Mouse (Mus musculus) C2C12 (cell line): ENCODE measurements around the gene Rgs3. TPM values are rescaled to one million over a fixed set of nuclear protein-coding genes. Genes with fewer than 3 reads are reported as not detected.

Experiments
- H3K27me3 ChIP-seq: one replicate; pipeline ENCODE4 v1.6.1; 2011; ENCODE audit not compliant: control insufficient read depth, insufficient read depth, insufficient read length
- H3K36me3 ChIP-seq: one replicate; pipeline ENCODE4 v1.6.1; 2011; ENCODE audit not compliant: control insufficient read depth, insufficient read depth
- H3K4me3 ChIP-seq: one replicate; pipeline ENCODE4 v1.5.1; 2011; ENCODE audit warnings: mild to moderate bottlenecking, control low read depth; ENCODE audit not compliant: poor library complexity, insufficient read depth, severe bottlenecking
- H3K79me2 ChIP-seq: one replicate; pipeline ENCODE4 v1.6.1; 2011; ENCODE audit not compliant: control insufficient read depth, insufficient read depth
- H3K79me3 ChIP-seq: one replicate; pipeline ENCODE4 v1.6.1; 2011; ENCODE audit warnings: low read depth, control low read depth
- H3ac ChIP-seq: one replicate; pipeline ENCODE3; 2011; ENCODE audit warnings: low read depth; ENCODE audit not compliant: control insufficient read depth, insufficient read length
- CEBPB ChIP-seq: IDR thresholded peaks from one replicate; pipeline ENCODE4 v1.6.1; 2011; ENCODE audit warnings: low read depth, mild to moderate bottlenecking, control low read depth, moderate library complexity
- CTCF ChIP-seq: IDR thresholded peaks from one replicate; pipeline ENCODE4 v1.5.1; 2011; ENCODE audit not compliant: control insufficient read depth, insufficient read depth, insufficient read length
- FOSL1 ChIP-seq: IDR thresholded peaks from one replicate; pipeline ENCODE4 v1.8.0; 2011; ENCODE audit warnings: mild to moderate bottlenecking, low read length; ENCODE audit not compliant: poor library complexity, insufficient read depth, severe bottlenecking
- MAX ChIP-seq: IDR thresholded peaks from one replicate; pipeline ENCODE4 v1.6.1; 2011; ENCODE audit warnings: mild to moderate bottlenecking, control low read depth
- MYOD1 ChIP-seq: IDR thresholded peaks from one replicate; pipeline ENCODE4 v1.6.1; 2011; ENCODE audit warnings: low read depth; ENCODE audit not compliant: control insufficient read depth, insufficient read length
- MYOG ChIP-seq: IDR thresholded peaks from one replicate; pipeline ENCODE4 v1.6.1; 2011; ENCODE audit not compliant: control insufficient read depth, insufficient read length; ENCODE audit errors: extremely low read depth
- USF1 ChIP-seq: IDR thresholded peaks from one replicate; pipeline ENCODE4 v1.6.1; 2011; ENCODE audit warnings: low read depth, mild to moderate bottlenecking, control low read depth, moderate library complexity
- long read RNA-seq, 2 experiments: library from polyadenylated mRNA; unstranded; transcript quantifications; one replicate each; pipeline ENCODE4 v2.0.0; 2019 to 2020
- polyA plus RNA-seq: library from polyadenylated mRNA; unstranded; fragments of >200 nt; fragmentation: generic; extraction: Trizol; gene quantifications from one replicate; pipeline ENCODE4 v1.2.1, GENCODE M21; 2012; ENCODE audit warnings: missing spikeins

Rgs3 gene
- polyA plus RNA-seq, result 49.8 TPM
- long read RNA-seq, experiment 1, transcript Rgs3-207 (5 exons, 1,719 nt), result major isoform, 10 of 30 reads
- long read RNA-seq, experiment 1, partial matches to known transcripts, result 8 of 30 reads
- long read RNA-seq, experiment 1, other reads (novel, unspliced or antisense), result 11 of 30 reads
- long read RNA-seq, experiment 2, transcript Rgs3-207 (5 exons, 1,719 nt), result major isoform, 26 of 63 reads
- long read RNA-seq, experiment 2, transcript Rgs3-204 (7 exons, 2,752 nt), result minor isoform, 13 of 63 reads
- long read RNA-seq, experiment 2, partial matches to known transcripts, result 11 of 63 reads
- long read RNA-seq, experiment 2, other reads (novel, unspliced or antisense), result 13 of 63 reads

DNA sequence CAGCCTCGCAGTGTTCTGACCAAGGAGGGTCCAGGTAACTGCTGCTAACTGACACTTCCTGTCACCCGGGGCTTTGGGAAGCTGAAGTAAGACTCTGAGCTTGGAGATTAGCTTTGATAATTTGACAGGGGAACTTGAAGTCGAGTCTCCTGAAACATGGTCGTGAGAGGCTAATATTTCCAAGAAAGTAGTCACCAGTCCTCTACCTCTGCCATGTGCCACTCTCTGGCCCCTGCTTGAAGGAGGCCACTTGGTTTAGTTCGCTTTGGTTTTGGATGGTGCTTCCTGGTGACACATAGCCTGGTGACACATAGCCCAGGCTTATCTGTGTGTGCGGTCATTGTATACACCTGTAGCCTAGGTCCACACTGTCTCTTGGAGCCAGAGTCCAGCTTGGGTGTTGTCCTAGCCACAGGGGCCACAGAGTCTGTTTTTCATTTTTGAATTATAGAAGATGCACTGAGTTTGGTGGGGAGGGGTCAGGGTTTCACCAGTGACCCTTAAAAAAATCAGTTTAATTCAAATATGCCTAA is at the start of gene Rgs3:
Gene Rgs3, plus strand, starts transcription at position 51 of the 533 bp plus-strand sequence.
- Histone ChIP-seq H3ac (no peak within 1 kb of the TSS), H3K79me3 (no peaks in the 10 kb centered on the region), H3K4me3 (no peak within 1 kb of the TSS), H3K27me3 (no peaks in the 10 kb centered on the region), H3K79me2 (no peaks in the 10 kb centered on the region), H3K36me3 (no peaks in the 10 kb centered on the region)
- TF ChIP-seq FOSL1, result no peak
- TF ChIP-seq MYOD1, result no peak
- TF ChIP-seq CTCF, result no peak
- no peak for TF ChIP-seq MYOG
- no peak for TF ChIP-seq USF1
- TF ChIP-seq MAX, result no peak
- no peak for TF ChIP-seq CEBPB

- Histone ChIP-seq H3K27me3 (no peaks in the 10 kb centered on the region), H3K79me2 (no peaks in the 10 kb centered on the region), H3ac (no peak overlapping the region), H3K36me3 (peaks cover 71% of the 10 kb centered on the region), H3K4me3 (no peak overlapping the region), H3K79me3 (no peaks in the 10 kb centered on the region)
- TF ChIP-seq CEBPB (no peak), MYOG (no peak), MAX (no peak), MYOD1 (no peak), CTCF (no peak), FOSL1 (no peak)
These were observed 49.7 kb upstream of the Rgs3 start for GRCm38 (mm10) chr4:62509946-62510345.

GRCm38 (mm10) chr4:62513998-62514506 is 45.6 kb upstream of the Rgs3 start:
- Histone ChIP-seq H3K27me3 (no peaks in the 10 kb centered on the region), H3K79me2 (peaks cover 19% of the 10 kb centered on the region), H3K4me3 (no peak overlapping the region), H3ac (no peak overlapping the region), H3K36me3 (peaks cover 51% of the 10 kb centered on the region), H3K79me3 (no peaks in the 10 kb centered on the region)
- no peak for TF ChIP-seq MYOD1
- no peak for TF ChIP-seq FOSL1
- no peak for TF ChIP-seq MYOG
- TF ChIP-seq USF1, result no peak
- TF ChIP-seq CEBPB, result no peak
- TF ChIP-seq CTCF, result no peak
- no peak for TF ChIP-seq MAX

DNA sequence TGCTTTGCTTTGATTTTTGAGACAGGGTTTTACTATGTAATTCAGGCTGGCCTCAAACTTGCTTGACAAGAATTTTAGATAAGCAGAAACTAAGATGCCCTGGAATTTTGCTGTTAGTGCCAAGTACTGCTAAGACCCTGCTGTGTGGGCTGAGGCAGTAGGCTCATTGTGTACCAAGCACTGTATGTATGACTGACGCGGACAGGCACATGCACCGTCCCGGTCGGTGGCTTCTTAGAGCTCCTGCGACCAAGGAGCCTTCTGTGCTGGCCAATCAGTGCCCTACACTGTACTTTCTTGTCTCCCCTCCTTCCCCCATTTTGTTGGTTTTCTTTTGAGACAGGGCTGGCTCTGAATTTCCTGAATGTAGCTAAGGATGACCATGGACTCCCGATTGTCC is 44.7 kb upstream of the Rgs3 start:
- TF ChIP-seq USF1, result no peak
- no peak for TF ChIP-seq CEBPB
- TF ChIP-seq FOSL1, result no peak
- no peak for TF ChIP-seq MYOD1
- TF ChIP-seq MAX, result no peak
- TF ChIP-seq CTCF, result no peak
- TF ChIP-seq MYOG, result no peak
- H3K79me3 ChIP-seq, result no peaks in the 10 kb centered on the region
- peaks cover 41% of the 10 kb centered on the region for H3K36me3 ChIP-seq
- H3ac ChIP-seq, result no peak overlapping the region
- H3K79me2 ChIP-seq, result peaks cover 27% of the 10 kb centered on the region
- no peak overlapping the region for H3K4me3 ChIP-seq
- no peaks in the 10 kb centered on the region for H3K27me3 ChIP-seq

GRCm38 (mm10) chr4:62515490-62515889 is 44.2 kb upstream of the Rgs3 start:
- TF ChIP-seq MYOD1, result no peak
- TF ChIP-seq FOSL1, result no peak
- no peak for TF ChIP-seq MAX
- no peak for TF ChIP-seq MYOG
- TF ChIP-seq CEBPB, result no peak
- no peak for TF ChIP-seq USF1
- TF ChIP-seq CTCF, result no peak
- peaks cover 27% of the 10 kb centered on the region for H3K79me2 ChIP-seq
- peaks cover 36% of the 10 kb centered on the region for H3K36me3 ChIP-seq
- H3K4me3 ChIP-seq, result no peak overlapping the region
- H3K27me3 ChIP-seq, result no peaks in the 10 kb centered on the region
- no peaks in the 10 kb centered on the region for H3K79me3 ChIP-seq
- H3ac ChIP-seq, result no peak overlapping the region
